Mouse (Mus musculus): Measurements from ENCODE around the gene Glra4. TPM values are rescaled to one million over a fixed set of nuclear protein-coding genes. Genes with fewer than 3 reads are reported as not detected.

Gene Glra4
- polyA plus RNA-seq, 1 experiment from 2014 or later: not detected

GRCm38 (mm10) chrX:136755464-136755863, 24.5 kb downstream of the Glra4 start:
- DNase-seq (ENCODE audit: low spot score) (no peak), ATAC-seq (ENCODE audit: low FRiP score, low TSS enrichment) (no peak)
- no peaks in the 10 kb centered on the region for H3K4me1 ChIP-seq (replicated peaks; ENCODE audit: control insufficient read depth, insufficient read depth)
- H3K27me3 ChIP-seq (ENCODE audit: control insufficient read depth, insufficient read depth, low read length): no peaks in the 10 kb centered on the region
- H3K9me3 ChIP-seq (ENCODE audit: control insufficient read depth, low read length): no peaks in the 10 kb centered on the region
- no peak overlapping the region for H3K9ac ChIP-seq (ENCODE audit: low read length)
- H3K4me3 ChIP-seq (ENCODE audit: low read depth, low read length): no peak overlapping the region
- no peak overlapping the region for H3K27ac ChIP-seq (replicated peaks)
- TF ChIP-seq CTCF (IDR thresholded peaks at IDR 0.05; ENCODE audit: low read depth): no peak
- TF ChIP-seq EP300 (optimal IDR thresholded peaks at IDR 0.05): no peak
- H3K4me2 ChIP-seq (replicated peaks; ENCODE audit: low read depth): no peak overlapping the region
- H3K36me3 ChIP-seq (ENCODE audit: control insufficient read depth, insufficient read depth, low read length): no peaks in the 10 kb centered on the region
- WGBS: 94% methylated on average over 3 of the region's 3 CpGs

DNA sequence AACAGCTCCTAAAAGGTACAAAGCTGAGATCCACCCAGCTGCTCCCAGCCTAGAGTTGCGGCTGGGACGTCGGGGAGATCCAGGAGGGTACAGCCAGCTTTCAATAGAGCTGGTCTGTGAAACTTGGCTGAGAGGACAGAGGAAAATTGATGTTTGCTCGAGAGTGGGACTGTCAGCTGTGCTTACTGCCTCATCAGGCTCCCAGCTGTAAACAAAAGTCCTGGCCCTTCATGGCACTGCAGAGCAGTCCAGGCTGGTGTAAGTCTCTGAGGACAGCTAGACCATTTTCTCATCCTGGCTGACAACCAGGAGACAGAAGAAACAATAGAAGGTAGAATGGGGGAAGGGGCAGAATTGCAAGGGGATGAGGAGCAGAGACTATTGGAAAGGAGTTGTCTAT, 30.6 kb downstream of the Glra4 start:
- 56% methylated on average over 4 of the region's 4 CpGs for WGBS
- no peak overlapping the region for H3K4me2 ChIP-seq (replicated peaks; ENCODE audit: low read depth)
- TF ChIP-seq CTCF (IDR thresholded peaks at IDR 0.05; ENCODE audit: low read depth): no peak
- TF ChIP-seq EP300 (optimal IDR thresholded peaks at IDR 0.05): no peak
- no peak overlapping the region for H3K9ac ChIP-seq (ENCODE audit: low read length)
- no peaks in the 10 kb centered on the region for H3K4me1 ChIP-seq (replicated peaks; ENCODE audit: control insufficient read depth, insufficient read depth)
- H3K27ac ChIP-seq (replicated peaks): no peak overlapping the region
- H3K9me3 ChIP-seq (ENCODE audit: control insufficient read depth, low read length): no peaks in the 10 kb centered on the region
- H3K27me3 ChIP-seq (ENCODE audit: control insufficient read depth, insufficient read depth, low read length): no peaks in the 10 kb centered on the region
- ATAC-seq (ENCODE audit: low FRiP score, low TSS enrichment) (no peak), DNase-seq (ENCODE audit: low spot score) (no peak)
- no peaks in the 10 kb centered on the region for H3K36me3 ChIP-seq (ENCODE audit: control insufficient read depth, insufficient read depth, low read length)
- H3K4me3 ChIP-seq (ENCODE audit: low read depth, low read length): no peak overlapping the region

- TF ChIP-seq CTCF (IDR thresholded peaks at IDR 0.05; ENCODE audit: low read depth): peak; percentile 57
- no peak for TF ChIP-seq EP300 (optimal IDR thresholded peaks at IDR 0.05)
- no peak for ATAC-seq (ENCODE audit: low FRiP score, low TSS enrichment)
- H3K4me2 ChIP-seq (replicated peaks; ENCODE audit: low read depth): no peak overlapping the region
- no peak overlapping the region for H3K9ac ChIP-seq (ENCODE audit: low read length)
- H3K27ac ChIP-seq (replicated peaks): no peak overlapping the region
- H3K36me3 ChIP-seq (ENCODE audit: control insufficient read depth, insufficient read depth, low read length): no peaks in the 10 kb centered on the region
- peak; percentile 26 for DNase-seq (ENCODE audit: low spot score)
- H3K27me3 ChIP-seq (ENCODE audit: control insufficient read depth, insufficient read depth, low read length): no peaks in the 10 kb centered on the region
- H3K4me1 ChIP-seq (replicated peaks; ENCODE audit: control insufficient read depth, insufficient read depth): no peaks in the 10 kb centered on the region
- 57% methylated on average over 8 of the region's 8 CpGs for WGBS
- H3K9me3 ChIP-seq (ENCODE audit: control insufficient read depth, low read length): no peaks in the 10 kb centered on the region
- H3K4me3 ChIP-seq (ENCODE audit: low read depth, low read length): no peak overlapping the region
These were observed 35.3 kb downstream of the Glra4 start for GRCm38 (mm10) chrX:136744663-136745062.

- TF ChIP-seq CTCF (IDR thresholded peaks at IDR 0.05; ENCODE audit: low read depth): no peak
- no peak for TF ChIP-seq EP300 (optimal IDR thresholded peaks at IDR 0.05)
- Histone ChIP-seq H3K9me3 (ENCODE audit: control insufficient read depth, low read length) (no peaks in the 10 kb centered on the region), H3K27ac (replicated peaks) (peak within 1 kb of the TSS; percentile 92), H3K4me1 (replicated peaks; ENCODE audit: control insufficient read depth, insufficient read depth) (no peaks in the 10 kb centered on the region), H3K27me3 (ENCODE audit: control insufficient read depth, insufficient read depth, low read length) (no peaks in the 10 kb centered on the region), H3K4me3 (ENCODE audit: low read depth, low read length) (peak within 1 kb of the TSS; percentile 32), H3K9ac (ENCODE audit: low read length) (peak within 1 kb of the TSS; percentile 53), H3K36me3 (ENCODE audit: control insufficient read depth, insufficient read depth, low read length) (0 out of 2 replicates have a peak, but pooled peaks cover 2% of the 10 kb centered on the region), H3K4me2 (replicated peaks; ENCODE audit: low read depth) (peak within 1 kb of the TSS; percentile 46)
- ATAC-seq (ENCODE audit: low FRiP score, low TSS enrichment): no peak
- 88% methylated on average over 12 of the region's 12 CpGs for WGBS
- DNase-seq (ENCODE audit: low spot score): no peak
These were observed 36.5 kb downstream of the Glra4 start, which contains the start of gene Morf4l2 for GRCm38 (mm10) chrX:136743459-136743858. TSS of gene Morf4l2 (minus strand) at chrX:136743690.

DNA sequence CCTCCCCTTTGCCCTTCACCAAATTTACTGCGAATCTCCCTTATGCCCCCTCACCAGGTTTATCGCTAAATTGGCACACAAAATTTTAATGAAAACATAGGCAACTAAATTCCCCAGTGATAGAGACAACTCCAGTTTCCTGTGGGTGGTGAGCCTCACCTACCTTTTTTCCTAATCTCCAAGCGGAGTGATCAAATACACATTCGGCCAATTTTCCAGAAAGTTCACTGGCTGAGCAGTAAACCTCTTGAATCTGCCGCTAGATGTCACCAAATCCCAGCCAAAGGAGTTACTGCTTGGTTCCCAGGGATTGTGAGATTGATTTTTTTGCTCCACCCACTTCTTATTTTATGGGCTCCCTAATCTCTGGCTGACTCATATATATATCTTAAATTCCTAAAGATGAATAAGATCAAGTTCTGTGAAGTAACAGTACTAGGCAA, 37.3 kb downstream of the Glra4 start:
- Histone ChIP-seq H3K27ac (replicated peaks) (peak overlapping the region; percentile 92), H3K36me3 (ENCODE audit: control insufficient read depth, insufficient read depth, low read length) (0 out of 2 replicates have a peak, but pooled peaks cover 2% of the 10 kb centered on the region), H3K4me3 (ENCODE audit: low read depth, low read length) (peak overlapping the region; percentile 32), H3K27me3 (ENCODE audit: control insufficient read depth, insufficient read depth, low read length) (no peaks in the 10 kb centered on the region), H3K4me1 (replicated peaks; ENCODE audit: control insufficient read depth, insufficient read depth) (no peaks in the 10 kb centered on the region), H3K9me3 (ENCODE audit: control insufficient read depth, low read length) (no peaks in the 10 kb centered on the region), H3K4me2 (replicated peaks; ENCODE audit: low read depth) (peak overlapping the region; percentile 46), H3K9ac (ENCODE audit: low read length) (peak overlapping the region; percentile 53)
- TF ChIP-seq EP300 (optimal IDR thresholded peaks at IDR 0.05) (no peak), CTCF (IDR thresholded peaks at IDR 0.05; ENCODE audit: low read depth) (peak; percentile 79)
- ATAC-seq (ENCODE audit: low FRiP score, low TSS enrichment): no peak
- peak; percentile 61 for DNase-seq (ENCODE audit: low spot score)
- WGBS: 31% methylated on average over 5 of the region's 5 CpGs

- 0 out of 2 replicates have a peak, but pooled peaks cover 2% of the 10 kb centered on the region for H3K36me3 ChIP-seq (ENCODE audit: control insufficient read depth, insufficient read depth, low read length)
- H3K9me3 ChIP-seq (ENCODE audit: control insufficient read depth, low read length): no peaks in the 10 kb centered on the region
- peak overlapping the region; percentile 92 for H3K27ac ChIP-seq (replicated peaks)
- H3K4me3 ChIP-seq (ENCODE audit: low read depth, low read length): peak overlapping the region; percentile 32
- H3K27me3 ChIP-seq (ENCODE audit: control insufficient read depth, insufficient read depth, low read length): no peaks in the 10 kb centered on the region
- H3K4me2 ChIP-seq (replicated peaks; ENCODE audit: low read depth): peak overlapping the region; percentile 46
- ATAC-seq (ENCODE audit: low FRiP score, low TSS enrichment) (no peak), DNase-seq (ENCODE audit: low spot score) (peak; percentile 17)
- WGBS: 22% methylated on average over 10 of the region's 10 CpGs
- no peaks in the 10 kb centered on the region for H3K4me1 ChIP-seq (replicated peaks; ENCODE audit: control insufficient read depth, insufficient read depth)
- H3K9ac ChIP-seq (ENCODE audit: low read length): peak overlapping the region; percentile 53
- no peak for TF ChIP-seq CTCF (IDR thresholded peaks at IDR 0.05; ENCODE audit: low read depth)
These were observed 37.7 kb downstream of the Glra4 start for GRCm38 (mm10) chrX:136742241-136742640.

Data from stomach, postnatal 0 days (tissue).